Mouse (Mus musculus) gastrocnemius, adult 2 months (tissue): ENCODE data around the gene Smndc1. TPM values are rescaled to one million over a fixed set of nuclear protein-coding genes. Genes with fewer than 3 reads are reported as not detected.

ENCODE experiments used
- DNase-seq: peaks from one replicate; pipeline ENCODE4 v3.0.0; 2022
- H3K27ac ChIP-seq: fragments of 200-600 bp; 2 replicates; pipeline ENCODE4 v1.8.1; 2022; ENCODE audit warnings: mild to moderate bottlenecking
- H3K4me3 ChIP-seq: fragments of 200-600 bp; 2 replicates; pipeline ENCODE4 v1.8.1; 2022; ENCODE audit warnings: mild to moderate bottlenecking, moderate library complexity
- CTCF ChIP-seq: fragments of 200-600 bp; IDR thresholded peaks from 2 replicates; pipeline ENCODE4 v1.8.1; 2022; ENCODE audit warnings: antibody characterized with exemption, mild to moderate bottlenecking, moderate library complexity
- intact Hi-C: fragments of 180-260 bp; cut with DNase I; formaldehyde crosslinking; loops from one replicate; pipeline ENCODE4 v1.15.1; 2025
- total RNA-seq, 2 experiments: library from RNA; stranded (reverse); gene quantifications; 2 replicates each; pipeline ENCODE4 v1.2.3; 2021

The Smndc1 gene
- total RNA-seq, 2 experiments from 2014 or later: 28.1 to 30.7 TPM

DNA sequence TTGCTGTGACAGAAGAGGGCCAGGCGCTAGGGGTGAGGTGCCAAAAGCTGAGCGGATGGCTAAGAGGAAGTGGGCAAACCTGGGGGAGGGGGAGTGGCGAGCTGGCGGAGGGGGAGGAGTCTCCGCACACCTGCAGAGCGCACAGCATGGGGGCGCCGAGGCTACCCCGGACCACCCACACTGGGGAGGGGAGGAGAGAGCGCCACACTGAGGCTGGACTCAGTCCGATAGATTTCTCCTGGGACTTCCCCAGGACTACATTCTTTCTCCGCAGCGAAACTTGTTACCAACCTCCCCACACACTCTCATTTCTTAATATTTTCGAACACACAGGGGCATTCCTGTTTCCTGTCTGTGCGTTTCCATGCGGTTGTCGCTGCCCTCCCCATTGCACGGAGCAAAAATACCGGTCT lies 33.0 kb upstream of the Smndc1 start:
- Histone ChIP-seq H3K4me3 (no peak overlapping the region), H3K27ac (no peak overlapping the region)
- no peak for DNase-seq
- intact Hi-C loops: no loop called here
- no peak for TF ChIP-seq CTCF

DNA sequence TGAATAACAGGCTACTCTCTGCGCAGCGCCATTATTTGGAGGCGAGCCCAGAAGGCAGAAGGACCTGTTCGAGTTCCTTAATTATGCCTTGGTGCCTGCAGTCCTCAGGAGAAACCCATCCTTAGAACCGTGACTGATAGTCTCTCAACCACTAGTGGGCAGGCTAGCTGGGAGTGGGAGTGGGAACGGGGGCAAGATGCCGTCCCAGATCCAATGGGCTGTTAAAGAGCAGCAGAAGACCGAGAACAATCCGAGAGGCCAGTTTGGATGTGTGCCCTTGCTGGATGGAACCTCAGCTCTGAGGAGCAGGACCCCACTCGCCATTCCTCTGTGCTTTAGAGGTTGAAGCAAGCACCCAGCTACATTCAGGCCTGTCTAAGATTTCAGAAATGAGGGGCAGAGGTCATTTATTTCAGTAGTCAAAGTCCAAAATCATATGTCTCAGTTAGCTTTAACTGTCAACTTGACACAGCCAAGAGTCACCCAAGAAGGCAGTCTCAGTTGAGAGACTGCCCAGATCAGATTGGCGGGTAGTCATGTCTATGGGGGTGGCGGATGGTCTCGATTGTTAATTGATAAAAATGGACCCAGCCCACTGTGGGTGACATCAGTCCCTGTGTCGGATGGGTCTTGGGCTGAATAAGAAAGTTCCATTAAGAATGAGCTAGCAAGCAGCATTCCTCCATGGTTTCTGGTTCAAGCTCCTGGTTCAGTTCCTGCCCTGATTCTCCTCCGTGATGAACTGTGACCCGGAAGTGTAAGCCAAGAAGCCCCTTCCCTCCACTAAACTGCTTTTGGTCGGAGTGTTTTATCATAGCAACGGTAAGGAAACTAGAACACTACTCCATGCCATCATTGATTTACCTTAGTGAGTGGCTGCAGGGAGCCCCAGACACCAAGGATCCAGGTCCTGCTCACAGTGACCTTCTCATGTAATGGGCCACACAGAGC lies 32.3 kb upstream of the Smndc1 start:
- intact Hi-C loops: no loop called here
- H3K27ac ChIP-seq: no peak overlapping the region
- no peak overlapping the region for H3K4me3 ChIP-seq
- no peak for DNase-seq
- 0 out of 2 replicates have a peak, but pooled peaks have one; percentile 19 for TF ChIP-seq CTCF

DNA sequence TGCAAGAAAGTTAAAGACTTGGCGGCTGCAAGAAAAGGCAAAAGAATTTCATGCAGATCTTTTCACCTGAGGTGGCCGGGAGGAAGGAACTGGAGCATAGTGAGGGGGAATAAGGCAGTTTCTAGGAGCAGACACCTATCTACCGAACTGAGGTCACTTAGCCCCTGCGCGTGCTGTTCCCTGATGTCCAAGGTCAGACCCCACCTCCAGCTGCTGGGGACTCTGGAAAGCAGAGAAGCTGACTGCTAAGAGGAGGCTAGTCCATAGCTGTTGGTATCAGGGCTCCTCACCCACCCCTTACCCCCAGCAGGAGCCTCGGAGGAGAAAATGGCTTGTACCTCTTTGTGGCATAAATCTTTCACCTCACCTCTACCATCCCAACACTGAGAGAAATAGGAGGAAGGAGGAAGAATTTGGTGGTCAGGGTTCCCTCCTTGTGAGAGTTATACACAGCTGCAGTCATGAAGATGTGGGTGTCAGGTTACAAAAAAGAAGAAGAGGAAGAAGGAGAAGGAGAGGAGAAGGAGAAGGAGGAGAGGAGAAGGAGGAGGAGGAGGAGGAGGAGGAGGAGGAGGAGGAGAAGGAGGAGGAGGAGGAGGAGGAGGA lies 31.3 kb upstream of the Smndc1 start:
- intact Hi-C loops: no loop called here
- DNase-seq: no peak
- Histone ChIP-seq H3K4me3 (peak overlapping the region; percentile 77), H3K27ac (no peak overlapping the region)
- TF ChIP-seq CTCF: no peak

DNA sequence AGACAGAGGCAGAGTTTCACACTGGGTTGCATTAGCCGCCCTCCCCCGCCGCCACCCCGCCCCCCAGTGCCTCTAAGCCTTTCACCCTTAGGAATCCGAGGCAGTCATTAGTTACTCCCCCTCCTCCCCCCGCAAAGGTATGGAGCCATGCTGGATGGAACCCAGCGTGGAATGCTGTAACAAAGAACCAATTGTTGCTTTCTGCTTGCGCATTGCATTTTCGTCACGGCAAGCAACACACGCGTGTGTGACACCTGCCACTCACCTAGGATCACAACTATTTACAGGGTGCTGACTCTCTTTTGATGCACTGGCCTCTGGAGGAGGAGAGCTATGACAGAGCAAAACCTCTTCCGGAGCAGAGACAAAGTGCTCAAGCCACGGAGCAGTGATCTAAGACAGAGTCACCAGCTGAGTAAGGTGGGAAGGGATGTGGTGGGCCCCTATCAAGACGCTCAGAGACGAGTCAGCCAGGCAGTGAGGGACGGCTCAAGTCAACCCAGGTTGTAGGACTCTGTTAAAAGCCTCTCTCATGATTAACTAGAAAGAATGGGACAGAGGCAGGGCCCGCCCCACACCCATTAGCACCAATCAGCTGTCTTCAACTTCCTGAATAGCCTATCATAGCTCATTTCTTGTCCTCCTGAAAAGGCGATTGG lies 30.7 kb upstream of the Smndc1 start:
- Histone ChIP-seq H3K4me3 (peak overlapping the region; percentile 77), H3K27ac (peak overlapping the region; percentile 66)
- DNase-seq: peak; percentile 73
- no peak for TF ChIP-seq CTCF
- intact Hi-C loops: loop anchor here (1.0 kb wide), 1 partner anchor 158 kb away; no protein-coding TSS in a partner anchor

DNA sequence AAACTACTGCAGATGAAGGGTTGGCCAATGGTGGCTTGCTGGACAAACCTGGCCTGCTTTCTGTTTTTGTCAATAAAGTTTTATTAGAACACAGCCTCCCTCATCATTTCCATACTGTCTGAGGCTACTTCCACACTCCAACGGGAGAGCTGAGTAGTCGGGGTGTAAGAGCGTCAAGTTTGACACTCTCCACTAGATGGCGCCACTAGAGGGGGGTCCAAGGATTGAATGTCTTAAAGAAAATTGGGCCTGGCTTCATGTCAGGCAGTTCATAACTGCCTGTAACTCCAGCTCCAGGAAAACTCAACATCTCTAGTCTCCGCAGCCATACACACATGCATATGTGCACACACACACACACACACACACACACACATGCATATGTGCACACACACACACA lies 29.5 kb upstream of the Smndc1 start:
- peak; percentile 78 for TF ChIP-seq CTCF
- Histone ChIP-seq H3K27ac (no peak overlapping the region), H3K4me3 (no peak overlapping the region)
- intact Hi-C loops: loop anchor here (1.0 kb wide), 1 partner anchor 159 kb away; no protein-coding TSS in a partner anchor
- peak; percentile 65 for DNase-seq

GRCm38 (mm10) chr19:53415198-53415597 lies 24.8 kb upstream of the Smndc1 start:
- peak overlapping the region; percentile 3 for H3K4me3 ChIP-seq
- no peak for DNase-seq
- intact Hi-C loops: no loop called here
- TF ChIP-seq CTCF: no peak
- H3K27ac ChIP-seq: no peak overlapping the region

GRCm38 (mm10) chr19:53414650-53415049 lies 24.3 kb upstream of the Smndc1 start:
- no peak for DNase-seq
- no peak for TF ChIP-seq CTCF
- no peak overlapping the region for H3K27ac ChIP-seq
- intact Hi-C loops: no loop called here
- H3K4me3 ChIP-seq: no peak overlapping the region

GRCm38 (mm10) chr19:53413617-53414380 lies 23.4 kb upstream of the Smndc1 start:
- no peak for TF ChIP-seq CTCF
- no peak for DNase-seq
- Histone ChIP-seq H3K27ac (no peak overlapping the region), H3K4me3 (no peak overlapping the region)
- intact Hi-C loops: no loop called here

DNA sequence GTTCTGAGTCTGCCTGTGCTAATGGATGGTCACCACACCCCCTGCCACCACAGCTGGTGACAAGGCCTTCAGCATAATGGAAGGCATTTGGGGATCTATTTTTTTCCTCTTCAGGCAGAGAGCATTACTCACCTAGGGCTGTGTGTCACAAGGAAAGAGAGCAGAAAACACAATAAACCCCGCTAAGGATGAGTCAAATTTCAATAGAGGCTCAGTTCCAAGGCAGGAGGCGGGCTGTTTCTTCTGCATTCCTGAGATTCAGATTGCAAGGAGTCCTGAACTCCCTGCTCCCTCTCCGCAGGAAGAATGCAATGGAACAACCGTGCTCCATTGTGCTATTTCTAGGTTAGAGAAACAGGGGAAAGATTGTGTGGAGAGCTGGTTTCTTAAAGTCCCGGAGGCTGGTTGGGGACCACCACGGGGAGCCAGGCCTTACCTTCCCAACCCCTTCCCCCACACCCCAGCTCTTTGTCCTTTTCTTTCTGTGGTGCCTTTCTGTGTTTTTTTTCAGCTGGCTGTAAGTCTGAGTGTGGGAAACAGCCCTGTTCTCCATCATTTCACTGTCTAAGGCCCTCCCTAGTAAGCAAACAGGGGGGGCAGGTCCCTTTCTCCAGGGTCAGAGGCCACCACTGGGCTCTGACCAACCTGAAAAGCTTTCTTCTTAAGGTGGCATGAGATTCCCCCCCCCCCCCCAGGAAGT lies 21.9 kb upstream of the Smndc1 start:
- Histone ChIP-seq H3K4me3 (no peak overlapping the region), H3K27ac (no peak overlapping the region)
- intact Hi-C loops: no loop called here
- DNase-seq: no peak
- TF ChIP-seq CTCF: no peak

GRCm38 (mm10) chr19:53409663-53410307 lies 19.4 kb upstream of the Smndc1 start:
- TF ChIP-seq CTCF: no peak
- intact Hi-C loops: no loop called here
- Histone ChIP-seq H3K27ac (no peak overlapping the region), H3K4me3 (no peak overlapping the region)
- DNase-seq: no peak

GRCm38 (mm10) chr19:53408398-53408797 lies 18.0 kb upstream of the Smndc1 start:
- DNase-seq: no peak
- TF ChIP-seq CTCF: no peak
- Histone ChIP-seq H3K4me3 (no peak overlapping the region), H3K27ac (no peak overlapping the region)
- intact Hi-C loops: no loop called here
